Mouse (Mus musculus) liver, adult 2 months (tissue): ENCODE measurements around the gene Lbh.

Experiments
- CTCF ChIP-seq: fragments of 200-500 bp; IDR thresholded peaks from 2 replicates; pipeline ENCODE4 v1.5.1; 2011; ENCODE audit warnings: low read depth, low read length, control low read depth
- POLR2A ChIP-seq: fragments of 200-500 bp; IDR thresholded peaks from 2 replicates; pipeline ENCODE4 v1.6.1; 2011; ENCODE audit warnings: low read length, control low read depth; ENCODE audit not compliant: insufficient read depth; ENCODE audit errors: extremely low read depth

DNA sequence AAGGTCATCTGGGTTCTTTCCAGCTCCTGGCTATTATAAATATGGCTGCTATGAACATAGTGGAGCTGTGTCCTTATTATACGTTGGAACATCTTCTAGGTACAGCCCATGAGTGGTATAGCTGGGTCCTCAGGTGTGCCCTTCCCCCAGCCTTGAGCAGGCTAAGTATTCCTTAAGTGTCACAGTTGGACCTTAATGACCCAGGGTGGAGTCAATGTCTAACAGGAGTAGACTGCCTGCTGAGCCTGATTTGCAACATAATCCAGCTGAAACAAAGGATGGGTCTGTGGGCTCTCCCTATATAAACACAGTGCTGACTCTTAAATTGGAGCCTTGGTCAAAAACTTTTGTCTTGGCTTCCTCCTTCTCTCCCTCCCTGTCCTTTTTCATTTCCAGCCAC lies 36.3 kb upstream of the Lbh start:
- TF ChIP-seq CTCF (no peak), POLR2A (no peak)
